Mouse (Mus musculus) T-cell, adult 2 months (primary cell): ENCODE data around the gene Lysmd2.
A peak's percentile ranks its signal among the peaks of the same experiment; 100 is the strongest.
"Not testable (repeated sequence)": the region's sequence is repeated elsewhere in the genome, so short reads cannot be mapped to it uniquely, and the experiment has no call there.

ENCODE experiments used
- DNase-seq: peaks from one replicate; pipeline ENCODE4 v3.0.0; 2022; ENCODE audit warnings: low spot score

Gene Lysmd2

GRCm38 (mm10) chr9:75625556-75626307 lies at the start of gene Lysmd2:
Gene Lysmd2, plus strand, starts transcription at chr9:75625741.
- peak; percentile 20 for DNase-seq

- DNase-seq: no peak
Measured at GRCm38 (mm10) chr9:75579321-75579720, 46.2 kb upstream of the Lysmd2 start.

- DNase-seq: peak; percentile 26
Measured at GRCm38 (mm10) chr9:75581694-75582350, 43.7 kb upstream of the Lysmd2 start.

GRCm38 (mm10) chr9:75589850-75590790 lies 35.4 kb upstream of the Lysmd2 start:
- DNase-seq: no peak

GRCm38 (mm10) chr9:75593481-75593880 lies 32.1 kb upstream of the Lysmd2 start:
- DNase-seq: no peak

GRCm38 (mm10) chr9:75597036-75597435 lies 28.5 kb upstream of the Lysmd2 start:
- no peak for DNase-seq

- no peak for DNase-seq
Measured at GRCm38 (mm10) chr9:75597596-75597995, 27.9 kb upstream of the Lysmd2 start.

GRCm38 (mm10) chr9:75599191-75599841 lies 26.2 kb upstream of the Lysmd2 start:
- no peak for DNase-seq

- no peak for DNase-seq
Measured at GRCm38 (mm10) chr9:75600166-75600934, 25.2 kb upstream of the Lysmd2 start.

GRCm38 (mm10) chr9:75601510-75601909 lies 24.0 kb upstream of the Lysmd2 start:
- no peak for DNase-seq

- no peak for DNase-seq
Measured at GRCm38 (mm10) chr9:75607496-75607895, 18.0 kb upstream of the Lysmd2 start.

GRCm38 (mm10) chr9:75609505-75609904 lies 16.0 kb upstream of the Lysmd2 start:
- DNase-seq: no peak

- DNase-seq: no peak
Measured at GRCm38 (mm10) chr9:75609965-75610364, 15.6 kb upstream of the Lysmd2 start.

- DNase-seq: no peak
Measured at GRCm38 (mm10) chr9:75610571-75611493, 14.7 kb upstream of the Lysmd2 start, which contains the start of gene Tmod2. Gene Tmod2, minus strand, starts transcription at chr9:75611325.

- DNase-seq: no peak
Measured at GRCm38 (mm10) chr9:75616560-75616959, 9.0 kb upstream of the Lysmd2 start.

GRCm38 (mm10) chr9:75618836-75619400 lies 6.6 kb upstream of the Lysmd2 start:
- no peak for DNase-seq

GRCm38 (mm10) chr9:75619761-75620160 lies 5.8 kb upstream of the Lysmd2 start:
- DNase-seq: not testable (repeated sequence)

GRCm38 (mm10) chr9:75621428-75621827 lies 4.1 kb upstream of the Lysmd2 start:
- no peak for DNase-seq

GRCm38 (mm10) chr9:75624983-75625555 lies 472 bp upstream of the Lysmd2 start:
- no peak for DNase-seq
